Mouse (Mus musculus): Measurements from ENCODE around the gene 2210407C18Rik.

DNA sequence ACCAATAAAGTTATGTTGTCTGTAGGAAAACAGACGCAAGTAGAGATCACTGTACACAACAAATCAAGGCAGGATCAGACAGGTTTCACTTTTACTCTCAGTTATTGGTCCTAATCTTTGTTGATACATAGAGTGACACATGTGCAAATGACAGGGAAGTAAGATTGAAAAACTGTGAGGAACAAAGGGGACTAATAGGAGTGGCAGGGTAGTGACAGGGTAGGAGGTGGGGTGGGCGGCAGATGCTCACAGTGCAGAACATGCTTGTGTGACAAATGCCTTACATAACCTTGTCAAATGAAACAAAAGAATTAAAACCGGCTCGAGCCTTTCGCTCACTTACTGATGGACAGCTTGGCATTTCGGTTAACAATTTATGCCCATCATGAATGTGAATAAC lies 2.9 kb upstream of the 2210407C18Rik start:
- TF ChIP-seq CTCF (IDR thresholded peaks at IDR 0.05; ENCODE audit: low read depth): no peak
- TF ChIP-seq EP300 (IDR thresholded peaks at IDR 0.05; ENCODE audit: low read depth): no peak

Measured in liver, embryonic 14.5 days (tissue).